Mouse (Mus musculus) megakaryocyte, embryonic 14.5 days (primary cell): ENCODE results near the gene Tnfrsf13b.

Source experiments
- FLI1 ChIP-seq: IDR thresholded peaks from 2 replicates; pipeline ENCODE4 v1.6.1; 2012; ENCODE audit warnings: low read length, inconsistent platforms, mixed read lengths
- GATA1 ChIP-seq: IDR thresholded peaks from 3 replicates; pipeline ENCODE4 v1.6.1; 2012; ENCODE audit warnings: mixed read lengths, low read length, inconsistent platforms, borderline replicate concordance

- TF ChIP-seq FLI1 (no peak), GATA1 (no peak)
Observed at GRCm38 (mm10) chr11:61098046-61098445, 28.5 kb upstream of the Tnfrsf13b start.
